Mouse (Mus musculus) left cerebral cortex, postnatal 14 days (tissue): ENCODE measurements at regions not wholly inside any gene's neighbourhood (a gene's known extent, or its start where the extent isn't known, plus 50 kb on each side); places are given as distances from the start of the nearest gene placed in this dataset.

Source experiments
- DNase-seq, 2 experiments: peaks; one replicate each; pipeline ENCODE4 v3.0.0; 2021 to 2022; ENCODE audit warnings: low spot score in 2 of 2, mixed read lengths in 1 of 2
- intact Hi-C: fragments of 180-260 bp; cut with DNase I; formaldehyde crosslinking; loops from one replicate; pipeline ENCODE4 v1.15.1; 2025

DNA sequence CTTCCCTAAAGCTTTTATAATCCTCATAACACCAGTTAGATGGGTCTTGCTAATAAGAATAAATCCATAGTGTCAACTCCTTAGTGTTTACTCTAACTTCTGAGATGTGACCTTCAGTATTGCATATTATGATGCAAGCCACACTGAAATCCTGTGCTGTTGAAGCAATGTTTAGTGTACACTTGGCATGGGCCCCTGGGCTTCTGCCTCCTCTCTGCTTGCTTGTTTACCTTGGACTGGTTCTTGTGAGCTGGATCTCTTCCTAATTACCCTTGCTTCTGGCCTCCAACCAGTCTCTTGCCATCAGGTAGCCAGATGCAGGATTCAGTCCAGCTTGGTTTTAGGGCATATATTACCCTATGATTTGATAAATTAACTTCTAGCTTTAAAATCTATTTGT is 57.0 kb downstream of the Rgs2 start:
- no peak for DNase-seq
- intact Hi-C loops = no loop called here

DNA sequence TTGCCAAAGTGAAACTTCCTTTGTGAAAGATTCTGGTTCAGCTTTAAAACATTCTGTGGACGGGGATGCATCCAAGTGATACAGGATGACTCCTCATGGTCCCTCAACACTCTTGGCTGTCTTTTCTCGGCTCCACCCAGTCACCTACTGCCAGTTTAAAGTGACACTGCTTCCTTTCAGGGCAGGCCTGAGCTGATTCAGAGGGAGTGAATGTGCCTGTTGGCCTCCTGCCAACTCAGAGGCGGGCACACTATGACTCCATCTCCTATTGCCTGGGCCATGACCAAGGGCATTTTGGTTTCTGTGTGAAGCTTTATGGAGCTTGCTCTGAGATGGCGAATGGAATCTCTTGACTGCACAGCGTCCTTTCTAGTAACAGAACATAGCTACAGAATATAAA is 62.5 kb downstream of the Rgs2 start:
- peak; percentile 21 to 28 for DNase-seq
- intact Hi-C loops = no loop called here

DNA sequence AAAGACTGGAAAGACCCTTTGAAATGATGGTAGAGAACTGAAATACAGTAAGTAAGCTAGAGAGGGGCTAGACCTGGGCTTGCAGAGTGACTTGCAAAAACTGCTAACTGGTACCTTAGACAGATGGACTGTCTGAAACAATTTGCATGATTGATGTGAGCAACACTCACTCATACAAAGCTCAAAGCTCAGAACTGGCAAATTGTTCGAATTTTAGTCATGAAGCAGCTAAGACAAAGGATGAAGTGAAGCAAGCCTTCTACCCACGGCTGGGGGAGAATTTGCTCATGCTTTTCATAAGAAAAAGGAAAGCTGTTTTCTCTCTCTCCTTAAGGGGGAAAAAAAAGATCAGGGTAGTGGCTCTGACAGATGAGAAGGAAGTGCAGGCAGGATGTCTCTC is 64.5 kb downstream of the Rgs2 start:
- intact Hi-C loops = no loop called here
- peak in 1 of 2 experiments; percentile 9 for DNase-seq

DNA sequence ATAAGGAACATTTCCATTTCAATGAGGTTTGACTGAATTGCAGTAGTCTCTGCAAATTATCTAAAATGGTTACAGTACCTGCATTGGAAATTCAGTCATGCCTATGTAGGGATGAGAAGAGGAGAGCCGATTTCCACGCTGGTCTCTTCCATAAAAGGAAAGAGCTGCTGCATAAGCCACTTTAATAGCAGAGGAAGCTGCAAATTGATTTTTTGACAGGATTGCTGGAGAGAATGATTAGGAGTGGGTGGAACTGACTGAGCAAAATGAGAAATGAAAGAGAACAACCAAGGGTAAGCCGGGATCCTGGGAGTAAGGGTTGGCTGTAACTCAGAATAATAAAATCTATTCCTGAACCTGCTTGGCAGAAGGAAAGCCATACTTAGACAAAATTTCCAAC is 65.4 kb downstream of the Rgs2 start:
- intact Hi-C loops = no loop called here
- peak in 1 of 2 experiments; percentile 8 for DNase-seq

DNA sequence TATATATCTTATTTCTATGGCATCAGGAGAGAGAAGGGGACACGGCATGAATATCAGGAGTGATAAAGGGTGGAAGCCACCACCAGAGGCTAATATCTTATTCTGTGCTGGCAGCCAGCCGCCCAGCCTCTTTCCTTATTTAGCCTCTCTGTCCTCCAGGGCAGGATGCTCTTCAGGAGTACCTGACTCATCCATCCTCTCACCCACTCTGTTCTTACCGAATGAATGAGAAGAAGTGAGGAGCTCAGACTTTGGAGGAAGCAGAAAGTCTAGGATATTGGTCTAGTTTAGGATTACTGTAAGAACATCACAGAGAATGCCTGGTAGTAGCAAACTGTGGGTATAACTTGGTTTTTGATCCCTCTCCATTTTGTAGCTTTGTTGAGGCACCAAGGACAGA is 73.2 kb downstream of the Rgs2 start:
- intact Hi-C loops = no loop called here
- DNase-seq = no peak

- DNase-seq = no peak
- intact Hi-C loops = no loop called here
Measured at GRCm38 (mm10) chr1:143929567-143930165, 74.3 kb downstream of the Rgs2 start.

GRCm38 (mm10) chr1:143922499-143922898 is 81.5 kb downstream of the Rgs2 start:
- no peak for DNase-seq
- intact Hi-C loops = no loop called here

- intact Hi-C loops = no loop called here
Measured at GRCm38 (mm10) chr1:143920256-143920655, 83.7 kb downstream of the Rgs2 start.

GRCm38 (mm10) chr1:143918949-143919348 is 85.0 kb downstream of the Rgs2 start:
- DNase-seq = no peak
- intact Hi-C loops = loop anchor here (5.0 kb wide), 1 partner anchor 83 kb away; the partner anchor contains the start of gene Rgs2

More at GRCm38 (mm10) chr1:143920256-143920655, 83.7 kb downstream of the Rgs2 start:
- no peak for DNase-seq

DNA sequence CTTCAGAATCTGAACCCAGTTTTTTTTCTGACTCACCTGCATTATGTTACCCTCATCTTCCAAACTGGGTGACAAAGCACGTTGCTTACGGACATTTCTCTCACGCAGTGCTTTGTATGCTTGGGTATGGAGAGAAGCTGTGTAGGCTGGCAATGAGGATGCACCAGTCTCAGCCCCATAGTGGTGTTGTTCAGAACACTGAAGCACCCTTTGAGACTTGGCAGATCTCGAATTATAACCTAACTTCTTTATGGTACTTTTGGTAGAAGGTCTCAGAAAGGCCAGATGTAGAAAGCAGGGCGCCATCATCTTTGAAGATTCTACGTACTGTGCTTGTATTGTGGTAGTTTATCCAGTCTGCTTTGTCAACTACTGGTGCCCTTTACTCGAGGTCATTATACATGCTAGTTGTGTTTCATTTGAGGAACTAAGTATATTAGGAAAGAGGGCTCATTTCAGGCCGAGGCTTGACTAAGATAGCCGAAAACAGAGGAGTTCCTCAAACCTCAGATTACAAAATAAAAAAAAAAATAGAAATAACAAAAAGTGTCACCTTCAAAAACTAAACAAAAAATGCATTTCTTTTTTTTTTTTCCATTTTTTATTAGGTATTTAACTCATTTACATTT is 85.7 kb downstream of the Rgs2 start:
- intact Hi-C loops = loop anchor here (5.0 kb wide), 1 partner anchor 84 kb away; the partner anchor contains the start of gene Rgs2
- no peak for DNase-seq

DNA sequence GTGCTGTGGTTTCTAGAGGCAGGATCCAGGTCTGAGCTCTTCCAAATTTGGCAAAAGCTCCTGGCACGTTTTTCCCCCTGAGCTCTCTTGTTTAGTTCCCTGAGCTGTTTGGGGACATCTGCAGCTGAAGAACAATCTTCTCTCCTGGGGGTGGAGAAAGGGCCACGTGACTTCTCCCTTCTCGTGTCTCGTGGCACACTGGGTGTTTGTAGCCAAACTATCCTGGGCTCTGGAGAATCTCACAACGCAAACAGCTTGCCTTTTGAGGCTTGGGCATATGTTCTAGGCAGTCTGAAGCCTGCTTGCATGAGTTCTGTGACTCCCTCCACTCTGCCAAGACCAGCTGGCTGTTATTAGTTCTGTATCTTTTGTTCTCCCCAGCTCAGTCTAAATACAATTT is 86.3 kb downstream of the Rgs2 start:
- DNase-seq = peak; percentile 66 to 88
- intact Hi-C loops = loop anchor here (5.0 kb wide), 1 partner anchor 85 kb away; the partner anchor contains the start of gene Rgs2

- intact Hi-C loops = loop anchor here (5.0 kb wide), 1 partner anchor 86 kb away; the partner anchor contains the start of gene Rgs2
- peak in 1 of 2 experiments; percentile 32 for DNase-seq
Measured at GRCm38 (mm10) chr1:143916587-143916986, 87.4 kb downstream of the Rgs2 start.

GRCm38 (mm10) chr1:143912586-143912985 is 91.4 kb downstream of the Rgs2 start:
- DNase-seq = no peak
- intact Hi-C loops = no loop called here

DNA sequence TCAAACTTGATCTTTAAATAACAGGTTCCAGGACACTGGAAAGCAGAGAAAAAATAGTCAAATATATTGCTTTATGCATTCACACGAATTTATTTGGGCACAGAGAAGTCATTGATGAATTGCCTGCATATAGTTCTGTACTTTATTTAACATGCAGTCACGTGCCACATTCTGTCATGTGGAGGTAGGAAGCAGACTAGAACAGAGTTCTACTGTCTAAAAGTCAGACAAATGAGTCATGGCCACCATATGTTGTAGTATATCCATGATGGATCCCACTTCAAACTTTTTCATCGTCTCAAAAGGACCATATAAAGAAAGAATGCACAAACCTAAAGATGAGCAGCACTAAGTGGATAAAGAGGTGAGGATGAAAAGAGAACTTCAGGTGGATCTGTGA is 92.7 kb downstream of the Rgs2 start:
- intact Hi-C loops = no loop called here
- no peak for DNase-seq

GRCm38 (mm10) chr1:143910530-143910929 is 93.4 kb downstream of the Rgs2 start:
- DNase-seq = no peak
- intact Hi-C loops = no loop called here

- no peak for DNase-seq
- intact Hi-C loops = no loop called here
Measured at GRCm38 (mm10) chr1:143907312-143907711, 96.6 kb downstream of the Rgs2 start.

- intact Hi-C loops = no loop called here
- DNase-seq = no peak
Measured at GRCm38 (mm10) chr1:143906881-143907280, 97.1 kb downstream of the Rgs2 start.

DNA sequence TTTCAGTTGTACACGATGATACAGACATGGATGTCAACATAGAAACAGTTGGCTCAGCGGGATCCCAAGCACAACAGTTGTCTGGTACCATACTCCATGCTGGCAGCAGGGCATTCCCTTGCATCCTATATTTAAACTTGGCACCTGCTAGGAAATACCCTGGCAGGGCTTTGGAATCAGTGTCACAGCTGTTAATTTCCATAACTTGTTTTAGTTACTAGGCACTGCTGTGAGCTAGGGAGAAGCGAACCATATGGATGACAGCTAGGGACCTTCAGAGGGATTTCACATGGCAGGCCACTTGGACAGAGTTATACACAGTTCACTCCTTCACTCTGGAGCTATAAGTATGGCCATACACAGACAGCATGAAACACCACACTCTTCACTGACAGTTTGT is 100.0 kb downstream of the Rgs2 start:
- intact Hi-C loops = no loop called here
- DNase-seq = peak; percentile 54 to 90

DNA sequence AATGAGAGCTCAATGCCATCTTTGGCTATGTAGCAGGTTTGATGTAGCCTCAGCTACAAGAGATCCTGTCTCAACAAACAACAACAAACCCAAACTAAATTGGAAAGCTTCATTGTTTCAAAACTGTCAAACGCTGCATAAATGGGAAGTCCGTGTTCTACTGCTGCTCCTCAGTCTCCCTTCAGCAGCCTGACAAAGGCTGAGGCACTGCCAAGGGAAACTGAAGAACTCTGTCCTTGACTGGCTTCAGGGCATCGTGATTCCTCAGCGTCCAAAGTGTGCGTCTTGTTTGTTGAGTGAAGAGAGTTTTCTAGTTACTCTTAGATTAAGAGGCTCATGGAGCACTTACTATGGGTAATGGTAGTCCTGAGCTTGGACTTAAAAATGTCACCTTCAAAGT is 100.7 kb downstream of the Rgs2 start:
- no peak for DNase-seq
- intact Hi-C loops = no loop called here

GRCm38 (mm10) chr1:143901127-143901920 is 102.6 kb downstream of the Rgs2 start:
- DNase-seq = no peak
- intact Hi-C loops = no loop called here
